Mouse (Mus musculus): ENCODE data around the gene Anp32a. TPM values are rescaled to one million over a fixed set of nuclear protein-coding genes. Genes with fewer than 3 reads are reported as not detected.

The Anp32a gene
- polyA plus RNA-seq, 1 experiment from 2014 or later = 149 TPM

GRCm38 (mm10) chr9:62393531-62393930 lies 52.4 kb downstream of the Anp32a start:
- 75% methylated on average over 2 of the region's 2 CpGs for WGBS

GRCm38 (mm10) chr9:62394163-62394562 lies 53.1 kb downstream of the Anp32a start:
- H3K27me3 ChIP-seq (replicated peaks) = no peaks in the 10 kb centered on the region
- no peaks in the 10 kb centered on the region for H3K4me1 ChIP-seq
- H3K4me2 ChIP-seq (replicated peaks) = no peak overlapping the region
- H3K27ac ChIP-seq = no peak overlapping the region
- H3K9me3 ChIP-seq = no peaks in the 10 kb centered on the region
- no peak overlapping the region for H3K4me3 ChIP-seq
- 55% methylated on average over 2 of the region's 2 CpGs for WGBS
- no peak for ATAC-seq (ENCODE audit: low FRiP score, low read depth)
- no peak overlapping the region for H3K9ac ChIP-seq
- H3K36me3 ChIP-seq = no peaks in the 10 kb centered on the region

More at GRCm38 (mm10) chr9:62393531-62393930, 52.4 kb downstream of the Anp32a start:
- H3K36me3 ChIP-seq = no peaks in the 10 kb centered on the region
- no peaks in the 10 kb centered on the region for H3K4me1 ChIP-seq
- no peak overlapping the region for H3K4me2 ChIP-seq (replicated peaks)
- no peak overlapping the region for H3K4me3 ChIP-seq
- no peaks in the 10 kb centered on the region for H3K9me3 ChIP-seq
- ATAC-seq (ENCODE audit: low FRiP score, low read depth) = no peak
- no peaks in the 10 kb centered on the region for H3K27me3 ChIP-seq (replicated peaks)
- no peak overlapping the region for H3K27ac ChIP-seq
- H3K9ac ChIP-seq = no peak overlapping the region

- no peaks in the 10 kb centered on the region for H3K36me3 ChIP-seq
- no peak for ATAC-seq (ENCODE audit: low FRiP score, low read depth)
- H3K4me3 ChIP-seq = no peak overlapping the region
- H3K9me3 ChIP-seq = no peaks in the 10 kb centered on the region
- H3K4me2 ChIP-seq (replicated peaks) = no peak overlapping the region
- no peak overlapping the region for H3K27ac ChIP-seq
- no peak overlapping the region for H3K9ac ChIP-seq
- 69% methylated on average over 11 of the region's 11 CpGs for WGBS
- no peaks in the 10 kb centered on the region for H3K27me3 ChIP-seq (replicated peaks)
- peaks cover 3% of the 10 kb centered on the region for H3K4me1 ChIP-seq
Measured at GRCm38 (mm10) chr9:62400531-62401170, 59.6 kb downstream of the Anp32a start.

GRCm38 (mm10) chr9:62401589-62401988 lies 60.5 kb downstream of the Anp32a start:
- 85% methylated on average over 1 of the region's 1 CpGs for WGBS

GRCm38 (mm10) chr9:62406423-62407013 lies 65.4 kb downstream of the Anp32a start:
- Histone ChIP-seq H3K4me1 (no peaks in the 10 kb centered on the region), H3K9ac (no peak overlapping the region), H3K4me3 (no peak overlapping the region), H3K27me3 (replicated peaks) (no peaks in the 10 kb centered on the region), H3K27ac (no peak overlapping the region), H3K9me3 (no peaks in the 10 kb centered on the region), H3K4me2 (replicated peaks) (no peak overlapping the region), H3K36me3 (no peaks in the 10 kb centered on the region)
- no peak for ATAC-seq (ENCODE audit: low FRiP score, low read depth)
- WGBS = 88% methylated on average over 7 of the region's 7 CpGs

More at GRCm38 (mm10) chr9:62401589-62401988, 60.5 kb downstream of the Anp32a start:
- Histone ChIP-seq H3K4me3 (no peak overlapping the region), H3K9ac (no peak overlapping the region), H3K27ac (no peak overlapping the region), H3K4me1 (peaks cover 3% of the 10 kb centered on the region), H3K27me3 (replicated peaks) (no peaks in the 10 kb centered on the region), H3K9me3 (no peaks in the 10 kb centered on the region), H3K36me3 (no peaks in the 10 kb centered on the region), H3K4me2 (replicated peaks) (no peak overlapping the region)
- ATAC-seq (ENCODE audit: low FRiP score, low read depth) = no peak

GRCm38 (mm10) chr9:62407357-62408146 lies 66.5 kb downstream of the Anp32a start:
- Histone ChIP-seq H3K4me1 (no peaks in the 10 kb centered on the region), H3K4me2 (replicated peaks) (no peak overlapping the region), H3K9me3 (no peaks in the 10 kb centered on the region), H3K27me3 (replicated peaks) (no peaks in the 10 kb centered on the region), H3K27ac (no peak overlapping the region), H3K4me3 (no peak overlapping the region), H3K9ac (no peak overlapping the region), H3K36me3 (no peaks in the 10 kb centered on the region)
- 88% methylated on average over 5 of the region's 5 CpGs for WGBS
- ATAC-seq (ENCODE audit: low FRiP score, low read depth) = no peak

- peaks cover 12% of the 10 kb centered on the region for H3K36me3 ChIP-seq
- WGBS = 69% methylated on average over 5 of the region's 5 CpGs
Measured at GRCm38 (mm10) chr9:62418742-62419141, 77.6 kb downstream of the Anp32a start.

GRCm38 (mm10) chr9:62420261-62420917 lies 79.3 kb downstream of the Anp32a start:
- ATAC-seq (ENCODE audit: low FRiP score, low read depth) = no peak
- H3K27me3 ChIP-seq (replicated peaks) = no peaks in the 10 kb centered on the region
- no peak overlapping the region for H3K9ac ChIP-seq
- peaks cover 9% of the 10 kb centered on the region for H3K4me1 ChIP-seq
- H3K9me3 ChIP-seq = 0 out of 2 replicates have a peak, but pooled peaks cover 7% of the 10 kb centered on the region
- H3K27ac ChIP-seq = no peak overlapping the region
- 30% methylated on average over 10 of the region's 10 CpGs for WGBS
- H3K4me2 ChIP-seq (replicated peaks) = peak overlapping the region; percentile 30; the same call in 1 of the 2 replicates
- no peak overlapping the region for H3K4me3 ChIP-seq
- peaks cover 27% of the 10 kb centered on the region for H3K36me3 ChIP-seq

More at GRCm38 (mm10) chr9:62418742-62419141, 77.6 kb downstream of the Anp32a start:
- Histone ChIP-seq H3K4me1 (peaks cover 15% of the 10 kb centered on the region), H3K9me3 (0 out of 2 replicates have a peak, but pooled peaks cover 7% of the 10 kb centered on the region), H3K27ac (no peak overlapping the region), H3K4me3 (no peak overlapping the region), H3K27me3 (replicated peaks) (no peaks in the 10 kb centered on the region), H3K9ac (no peak overlapping the region), H3K4me2 (replicated peaks) (no peak overlapping the region)
- ATAC-seq (ENCODE audit: low FRiP score, low read depth) = no peak

- no peak overlapping the region for H3K4me3 ChIP-seq
- peaks cover 34% of the 10 kb centered on the region for H3K36me3 ChIP-seq
Measured at GRCm38 (mm10) chr9:62421027-62421426, 79.9 kb downstream of the Anp32a start.

GRCm38 (mm10) chr9:62421911-62422310 lies 80.8 kb downstream of the Anp32a start:
- Histone ChIP-seq H3K27me3 (replicated peaks) (no peaks in the 10 kb centered on the region), H3K36me3 (peaks cover 42% of the 10 kb centered on the region), H3K27ac (no peak overlapping the region), H3K4me2 (replicated peaks) (no peak overlapping the region), H3K4me3 (no peak overlapping the region), H3K9me3 (0 out of 2 replicates have a peak, but pooled peaks cover 7% of the 10 kb centered on the region), H3K4me1 (peaks cover 9% of the 10 kb centered on the region; the same call in 1 of the 2 replicates), H3K9ac (no peak overlapping the region)
- no peak for ATAC-seq (ENCODE audit: low FRiP score, low read depth)
- 97% methylated on average over 6 of the region's 6 CpGs for WGBS

More at GRCm38 (mm10) chr9:62421027-62421426, 79.9 kb downstream of the Anp32a start:
- H3K9me3 ChIP-seq = 0 out of 2 replicates have a peak, but pooled peaks cover 7% of the 10 kb centered on the region
- peak overlapping the region; percentile 30 for H3K4me2 ChIP-seq (replicated peaks)
- peaks cover 9% of the 10 kb centered on the region; the same call in 1 of the 2 replicates for H3K4me1 ChIP-seq
- H3K27me3 ChIP-seq (replicated peaks) = no peaks in the 10 kb centered on the region
- no peak overlapping the region for H3K9ac ChIP-seq
- no peak for ATAC-seq (ENCODE audit: low FRiP score, low read depth)
- 3% methylated on average over 13 of the region's 13 CpGs for WGBS
- no peak overlapping the region for H3K27ac ChIP-seq

- Histone ChIP-seq H3K4me3 (no peak overlapping the region), H3K27ac (no peak overlapping the region), H3K9me3 (0 out of 2 replicates have a peak, but pooled peaks cover 7% of the 10 kb centered on the region), H3K27me3 (replicated peaks) (no peaks in the 10 kb centered on the region), H3K4me2 (replicated peaks) (no peak overlapping the region), H3K4me1 (peaks cover 9% of the 10 kb centered on the region; the same call in 1 of the 2 replicates), H3K9ac (no peak overlapping the region), H3K36me3 (peaks cover 52% of the 10 kb centered on the region)
- ATAC-seq (ENCODE audit: low FRiP score, low read depth) = no peak
- 85% methylated on average over 10 of the region's 10 CpGs for WGBS
Measured at GRCm38 (mm10) chr9:62422926-62423325, 81.8 kb downstream of the Anp32a start.

Measured in neural tube, embryonic 12.5 days (tissue).